Mouse (Mus musculus) lung, postnatal 4 days (tissue): Measurements from ENCODE around the gene Apoh.

ENCODE experiments used
- DNase-seq, 2 experiments: peaks; one replicate each; pipeline ENCODE4 v3.0.0; 2021

Gene Apoh

DNA sequence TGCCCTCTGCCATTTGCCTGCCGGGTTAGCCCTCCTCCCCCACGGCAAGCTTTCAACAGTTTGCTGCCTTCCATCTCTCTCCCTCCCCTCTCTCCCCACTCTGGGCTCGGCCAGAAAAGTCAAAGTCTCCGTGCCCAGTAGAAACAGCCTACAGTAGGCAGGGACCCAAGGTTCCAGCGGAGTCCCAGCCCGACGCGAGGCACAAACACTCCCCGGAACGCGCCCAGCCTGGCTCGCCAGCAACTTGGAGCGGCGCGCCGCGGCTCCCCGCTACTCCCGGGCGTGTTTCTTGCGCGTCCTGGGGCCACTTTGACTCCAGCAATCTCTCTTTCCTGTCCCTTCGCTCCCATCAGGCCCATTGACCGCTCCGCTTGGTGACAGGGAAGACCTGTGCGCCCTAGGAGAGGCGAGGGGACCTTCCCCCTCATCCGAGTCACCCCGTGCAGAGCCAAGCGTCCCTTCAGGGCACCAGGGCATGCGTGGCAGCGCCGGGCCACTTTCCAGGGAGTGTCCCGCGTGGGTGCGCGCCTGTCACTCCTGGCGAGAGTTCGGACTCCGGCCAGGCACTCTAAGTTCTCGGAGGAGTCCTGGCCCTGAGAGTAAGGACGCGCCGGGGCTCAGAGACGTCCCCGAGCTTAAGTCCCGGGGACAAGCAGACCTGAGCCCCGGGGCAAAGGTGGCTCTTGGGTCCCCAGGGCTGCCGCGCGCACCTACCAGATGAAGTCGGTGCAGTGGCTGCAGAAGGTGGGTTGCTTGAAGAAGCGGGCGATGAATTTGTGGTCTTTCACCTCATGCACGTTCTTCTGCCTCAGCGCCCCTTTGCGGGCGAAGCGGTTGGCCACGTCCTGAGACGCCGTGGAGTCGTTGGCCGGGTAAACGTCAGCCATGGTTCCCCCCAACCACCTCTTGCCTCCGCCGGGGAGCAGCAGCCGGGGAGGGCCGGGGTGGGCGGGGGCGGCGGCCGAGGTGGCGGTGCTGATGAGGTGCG, at the start of gene Apoh:
Gene Apoh (plus strand): TSS at position 574 of the 988 bp plus-strand sequence.
- DNase-seq, result peak; percentile 62 to 65

DNA sequence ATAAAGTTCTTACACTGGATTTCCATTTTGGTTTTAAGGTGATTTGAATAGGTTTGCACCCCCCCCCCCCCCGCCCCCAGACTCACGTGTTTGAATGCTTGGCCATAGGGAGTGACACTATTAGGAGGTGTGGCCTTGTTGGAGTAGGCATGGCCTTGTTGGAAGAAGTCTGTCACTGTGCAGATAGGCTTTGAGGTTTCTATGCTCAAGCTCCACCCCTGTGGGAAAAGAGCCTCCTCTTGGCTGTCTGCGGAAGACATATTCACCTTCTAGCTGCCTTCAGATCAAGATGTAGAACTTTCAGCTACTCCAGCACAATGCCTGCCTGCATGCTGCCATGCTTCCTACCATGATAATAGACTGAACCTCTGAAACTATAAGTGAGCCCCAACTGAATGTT, 49.3 kb upstream of the Apoh start:
- DNase-seq, result no peak

DNA sequence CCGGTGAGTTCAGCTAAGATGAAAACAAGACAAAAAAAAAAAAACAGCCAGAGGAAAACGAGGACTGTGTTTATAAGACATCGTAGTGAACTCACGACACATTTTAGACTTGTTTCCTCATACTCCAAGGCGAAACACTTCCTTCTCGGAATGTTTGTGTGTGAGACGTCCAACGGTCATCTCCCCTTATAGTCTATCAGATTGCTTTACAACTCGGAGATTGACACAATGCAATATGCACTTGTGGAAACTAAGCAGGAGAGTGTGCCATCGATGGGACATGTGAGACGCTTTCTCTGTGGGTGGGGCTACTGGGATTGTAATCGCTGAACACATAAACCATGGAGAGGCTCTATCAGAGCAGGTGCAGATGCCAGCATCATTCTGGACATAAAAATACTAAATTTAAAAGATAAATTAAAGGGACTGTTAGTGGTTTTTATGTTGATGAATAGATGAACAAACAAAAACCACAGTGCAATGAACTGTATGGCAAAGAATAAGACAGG, 48.8 kb upstream of the Apoh start:
- DNase-seq, result no peak

DNA sequence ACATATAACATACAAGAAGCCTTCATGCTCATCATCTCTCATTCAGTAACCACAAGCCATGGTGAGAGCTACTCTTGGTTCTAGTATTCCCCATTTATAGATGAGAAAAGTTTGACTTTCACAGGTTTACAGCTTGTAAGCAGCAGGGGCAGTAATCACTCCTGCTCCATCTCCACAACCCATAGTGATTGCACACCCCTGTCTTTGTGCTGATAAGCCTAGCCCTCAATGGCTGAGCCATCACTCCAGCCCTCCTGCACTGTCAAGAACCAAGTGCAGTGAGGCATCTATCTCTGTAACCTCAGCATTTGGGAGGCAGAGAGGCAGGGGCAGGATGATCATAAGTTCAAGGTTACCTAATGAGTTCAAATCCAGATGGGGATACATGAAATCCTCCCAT, 47.8 kb upstream of the Apoh start:
- no peak for DNase-seq

GRCm38 (mm10) chr11:108297956-108298355, 45.2 kb upstream of the Apoh start:
- DNase-seq, result no peak

DNA sequence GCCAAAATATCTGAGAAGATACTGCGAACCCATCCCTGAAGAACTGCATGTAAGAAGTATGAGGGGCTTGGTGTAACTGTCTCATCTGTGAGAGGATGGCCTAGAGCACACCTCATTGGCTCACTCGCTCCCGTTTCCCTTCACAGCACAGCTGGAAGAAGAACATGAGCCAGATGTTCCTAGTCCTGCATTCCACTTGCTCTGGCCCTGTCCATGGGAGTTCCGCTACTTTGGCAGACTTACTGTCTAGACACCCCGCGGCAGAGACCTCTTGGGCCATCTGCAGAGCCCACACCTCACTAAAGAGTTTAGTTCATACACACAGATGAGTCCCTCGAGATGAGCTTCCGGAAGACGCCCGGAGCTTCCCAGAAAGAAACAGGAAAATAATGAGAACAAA, 43.2 kb upstream of the Apoh start:
- DNase-seq, result peak in 1 of 2 experiments; percentile 40

- no peak for DNase-seq
Observed at GRCm38 (mm10) chr11:108300443-108300842, 42.7 kb upstream of the Apoh start.

- DNase-seq, result no peak
Observed at GRCm38 (mm10) chr11:108301036-108301435, 42.1 kb upstream of the Apoh start.

DNA sequence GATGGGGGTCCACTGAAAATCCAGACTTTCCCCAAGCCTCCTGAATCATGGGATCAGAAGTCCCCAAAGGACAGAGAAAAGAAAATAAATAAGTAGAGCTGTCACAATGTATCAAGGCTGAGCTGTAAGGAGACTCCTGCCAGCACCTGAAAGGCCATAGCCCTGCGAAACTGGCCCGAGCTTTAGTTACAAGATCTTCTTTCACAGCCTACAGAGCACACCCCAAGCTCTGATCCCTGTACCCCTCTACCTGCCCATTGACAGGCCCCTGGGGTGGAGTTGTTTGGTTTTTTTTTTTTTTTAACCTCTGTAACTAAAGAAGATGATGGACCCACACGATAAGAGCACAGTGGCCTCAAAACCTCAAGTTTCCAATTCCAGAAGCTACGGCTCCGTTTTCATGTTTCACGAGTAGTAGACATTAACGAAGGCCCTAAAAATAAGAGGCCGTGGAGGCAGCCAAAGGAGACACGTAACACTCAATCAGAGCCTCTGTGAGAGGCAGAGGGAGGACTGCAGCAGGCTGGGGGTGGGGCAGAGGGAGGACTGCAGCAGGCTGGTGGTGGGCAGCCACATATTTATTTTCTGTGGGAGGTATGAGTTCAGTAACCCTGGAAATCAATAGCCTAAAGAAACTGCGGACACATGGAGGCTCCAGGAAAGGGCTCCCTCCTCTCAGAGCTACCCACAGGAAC, 41.2 kb upstream of the Apoh start:
- no peak for DNase-seq

GRCm38 (mm10) chr11:108303787-108304186, 39.4 kb upstream of the Apoh start:
- no peak for DNase-seq

- peak; percentile 39 to 65 for DNase-seq
Observed at GRCm38 (mm10) chr11:108307258-108307657, 35.9 kb upstream of the Apoh start.

DNA sequence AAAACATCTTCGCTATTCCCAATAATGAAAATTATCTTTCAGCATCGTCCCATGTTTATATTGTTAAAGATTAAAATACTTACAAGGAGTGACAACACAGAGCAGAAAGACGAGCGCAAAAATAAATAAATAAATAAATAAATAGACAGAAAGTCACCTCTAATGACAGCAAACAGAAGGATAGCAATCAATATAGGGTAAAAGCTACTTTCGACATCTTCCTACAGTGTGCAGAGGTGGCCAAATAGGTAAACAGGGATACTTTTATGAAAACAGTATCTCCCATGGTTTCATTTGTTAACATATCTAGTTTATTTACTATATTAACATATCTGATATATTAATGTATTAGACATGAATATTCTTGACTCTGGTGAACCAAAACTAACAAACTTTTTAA, 34.9 kb upstream of the Apoh start:
- no peak for DNase-seq

GRCm38 (mm10) chr11:108309791-108310190, 33.4 kb upstream of the Apoh start:
- DNase-seq, result no peak

DNA sequence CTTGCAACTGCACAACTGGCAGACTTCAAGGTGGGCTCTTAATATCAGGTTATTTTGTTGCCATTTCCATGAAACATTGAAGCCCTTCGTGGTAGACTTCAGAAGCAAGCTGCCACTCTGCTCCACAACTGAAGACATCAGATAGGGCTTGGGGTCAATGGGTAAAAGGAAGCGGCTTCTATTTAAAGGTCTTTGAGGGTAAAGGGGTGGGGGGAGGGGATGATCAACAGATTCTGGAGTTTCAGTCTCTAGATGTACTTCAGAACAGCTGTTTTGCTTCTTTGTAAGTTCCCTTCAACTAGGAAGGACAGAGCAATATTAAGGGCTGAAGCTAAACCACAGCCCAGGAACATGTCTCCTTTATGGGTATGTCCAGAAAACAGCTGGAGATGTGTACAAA, 31.2 kb upstream of the Apoh start:
- DNase-seq, result no peak

- no peak for DNase-seq
Observed at GRCm38 (mm10) chr11:108312516-108312915, 30.6 kb upstream of the Apoh start.

- DNase-seq, result no peak
Observed at GRCm38 (mm10) chr11:108315736-108316135, 27.4 kb upstream of the Apoh start.

GRCm38 (mm10) chr11:108317878-108318277, 25.3 kb upstream of the Apoh start:
- DNase-seq, result no peak

DNA sequence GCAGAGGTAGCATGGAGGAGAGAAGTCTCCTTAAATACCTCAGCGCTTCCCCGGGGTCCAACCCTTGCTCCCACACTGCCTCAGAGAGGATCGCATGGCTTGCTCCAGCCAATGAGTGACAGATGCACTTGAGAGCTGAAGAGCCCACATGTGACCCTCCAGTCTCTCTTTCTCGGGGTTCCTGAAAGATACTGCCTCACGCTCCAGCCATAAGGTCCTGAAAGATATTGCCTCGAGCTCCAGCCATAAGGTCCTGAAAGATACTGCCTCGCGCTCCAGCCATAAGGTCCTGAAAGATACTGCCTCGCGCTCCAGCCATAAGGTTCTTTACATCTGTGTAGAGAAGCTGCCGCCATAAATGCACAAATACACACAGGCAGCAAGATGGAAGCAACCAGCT, 24.0 kb upstream of the Apoh start:
- no peak for DNase-seq

DNA sequence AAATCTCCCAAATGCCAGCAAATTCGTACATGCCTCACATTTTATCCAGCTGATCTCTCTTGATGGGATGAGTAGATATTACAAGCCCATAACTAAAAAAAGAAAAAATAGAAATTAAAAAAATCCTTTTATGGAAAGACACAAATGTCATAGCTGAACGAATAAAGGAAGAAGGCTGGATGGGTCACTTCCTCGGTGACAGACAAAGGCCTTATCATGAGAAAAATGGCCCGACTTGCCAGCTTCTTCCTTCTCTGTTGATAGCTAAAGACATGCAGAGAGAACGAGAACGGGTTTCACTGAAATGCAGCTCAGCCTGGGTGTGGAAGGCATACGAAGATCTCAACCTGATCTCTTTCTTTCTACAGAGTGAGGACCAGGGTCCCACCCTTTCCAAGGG, 22.6 kb upstream of the Apoh start:
- DNase-seq, result no peak

DNA sequence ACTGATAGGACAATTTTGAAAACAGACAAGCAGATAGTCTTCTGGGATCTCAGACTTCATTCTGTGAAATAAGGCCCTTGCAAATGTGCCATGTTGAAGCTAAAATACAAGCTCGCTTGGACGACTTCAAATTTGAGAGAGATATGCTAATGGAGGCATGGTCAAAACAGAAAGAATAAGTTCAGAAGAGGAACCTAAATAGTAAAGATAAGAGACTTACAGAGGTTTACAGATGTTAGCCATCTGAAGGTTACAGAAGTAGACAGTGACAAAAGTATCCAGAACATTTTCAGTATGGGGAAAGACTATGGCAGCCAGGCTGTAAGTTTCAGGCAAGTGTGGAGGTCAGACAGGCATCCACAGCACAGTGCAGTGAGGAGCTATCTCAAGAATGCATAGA, 21.0 kb upstream of the Apoh start:
- no peak for DNase-seq

- DNase-seq, result no peak
Observed at GRCm38 (mm10) chr11:108325943-108326342, 17.2 kb upstream of the Apoh start.

DNA sequence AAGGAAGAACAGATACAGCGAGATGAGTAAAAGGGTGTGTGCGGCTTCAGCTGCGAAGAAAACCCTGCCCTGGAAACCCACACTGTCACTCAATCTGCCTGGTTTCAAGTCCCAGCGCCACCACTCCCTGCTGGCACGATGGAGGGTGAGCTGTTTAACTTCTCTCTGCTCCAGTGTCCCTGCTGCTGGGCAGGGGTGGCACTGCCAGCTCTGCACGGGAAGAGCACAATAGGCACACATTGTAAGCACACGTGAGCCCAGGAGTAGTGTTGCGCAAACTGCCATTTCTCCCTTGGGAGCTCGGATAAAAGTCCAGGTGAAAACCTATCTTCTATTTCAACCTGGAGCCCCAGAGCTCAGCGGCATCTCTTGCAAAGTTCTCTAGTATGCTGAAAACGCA, 12.3 kb upstream of the Apoh start:
- DNase-seq, result peak; percentile 7 to 38

GRCm38 (mm10) chr11:108333006-108333405, 10.1 kb upstream of the Apoh start:
- no peak for DNase-seq
